Mouse (Mus musculus): ENCODE measurements around the gene Eps8. TPM values are rescaled to one million over a fixed set of nuclear protein-coding genes. Genes with fewer than 3 reads are reported as not detected.

Gene Eps8
- polyA plus RNA-seq (2015; fragmentation: Nextera tagmentation; extraction: Ambion mirVana) = 33.4 and 37.9 TPM in 2 replicates

DNA sequence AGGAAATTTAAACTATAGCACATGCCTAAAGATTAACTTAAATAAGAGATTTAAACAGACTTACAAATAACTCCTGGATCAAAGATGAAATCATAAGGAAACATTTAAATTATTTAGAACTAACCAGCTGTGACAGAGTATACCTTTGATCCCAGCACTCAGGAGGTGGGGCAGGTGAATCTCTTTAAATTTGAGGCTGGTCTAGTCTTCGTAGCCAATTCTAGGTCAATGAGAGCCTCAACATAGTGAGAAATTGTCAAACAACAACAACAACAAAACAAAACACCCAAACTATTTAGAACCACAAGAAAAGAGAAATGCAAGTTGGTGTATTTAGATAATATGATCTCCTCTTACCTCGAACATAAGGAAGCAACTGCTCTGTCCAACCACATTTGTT, at the start of gene Eps8:
TSS of gene Eps8 (minus strand) at position 101 of the 400 bp plus-strand sequence.
- Histone ChIP-seq H3K4me3 (replicated peaks; ENCODE audit: low read length) (no peak within 1 kb of the TSS), H3K4me1 (ENCODE audit: control insufficient read depth, insufficient read depth, low read length) (no peaks in the 10 kb centered on the region), H3K9me3 (replicated peaks; ENCODE audit: control insufficient read depth, low read length) (peaks cover 4% of the 10 kb centered on the region; the same call in 1 of the 2 replicates), H3K4me2 (ENCODE audit: low read depth, low read length) (no peak within 1 kb of the TSS), H3K36me3 (ENCODE audit: control insufficient read depth, insufficient read depth, low read length) (no peaks in the 10 kb centered on the region), H3K27me3 (ENCODE audit: control insufficient read depth, insufficient read depth, low read length) (no peaks in the 10 kb centered on the region), H3K9ac (ENCODE audit: low read length) (no peak within 1 kb of the TSS), H3K27ac (ENCODE audit: low read length) (no peak within 1 kb of the TSS)
- WGBS = 79% methylated on average over 2 of the region's 2 CpGs
- ATAC-seq (ENCODE audit: insufficient read depth, low FRiP score) = no peak

DNA sequence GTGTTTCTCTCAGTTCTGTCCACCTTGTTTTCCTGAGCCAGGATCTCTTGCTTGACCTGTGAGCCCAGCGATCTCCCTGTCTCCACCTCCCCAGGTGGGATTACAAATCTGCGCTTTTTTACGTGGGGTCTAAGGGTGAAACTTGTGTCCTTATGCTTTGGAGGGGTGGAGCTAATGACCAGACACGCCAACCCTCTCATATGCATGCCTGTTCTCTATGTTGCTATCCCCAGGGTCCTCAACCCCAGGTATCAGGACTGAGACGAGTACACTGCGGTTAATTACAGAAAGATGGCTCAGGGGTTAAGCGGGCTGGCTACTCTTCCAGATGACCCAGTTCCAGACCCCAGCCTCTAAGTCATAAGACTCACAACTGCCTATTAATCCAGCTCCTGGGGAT, 48.8 kb upstream of the Eps8 start:
- Histone ChIP-seq H3K9ac (ENCODE audit: low read length) (no peak overlapping the region), H3K36me3 (ENCODE audit: control insufficient read depth, insufficient read depth, low read length) (no peaks in the 10 kb centered on the region), H3K4me1 (ENCODE audit: control insufficient read depth, insufficient read depth, low read length) (peaks cover 8% of the 10 kb centered on the region; the same call in 1 of the 2 replicates), H3K9me3 (replicated peaks; ENCODE audit: control insufficient read depth, low read length) (no peaks in the 10 kb centered on the region), H3K4me2 (ENCODE audit: low read depth, low read length) (no peak overlapping the region), H3K27me3 (ENCODE audit: control insufficient read depth, insufficient read depth, low read length) (no peaks in the 10 kb centered on the region), H3K4me3 (replicated peaks; ENCODE audit: low read length) (no peak overlapping the region), H3K27ac (ENCODE audit: low read length) (no peak overlapping the region)
- no peak for ATAC-seq (ENCODE audit: insufficient read depth, low FRiP score)
- 80% methylated on average over 7 of the region's 7 CpGs for WGBS

DNA sequence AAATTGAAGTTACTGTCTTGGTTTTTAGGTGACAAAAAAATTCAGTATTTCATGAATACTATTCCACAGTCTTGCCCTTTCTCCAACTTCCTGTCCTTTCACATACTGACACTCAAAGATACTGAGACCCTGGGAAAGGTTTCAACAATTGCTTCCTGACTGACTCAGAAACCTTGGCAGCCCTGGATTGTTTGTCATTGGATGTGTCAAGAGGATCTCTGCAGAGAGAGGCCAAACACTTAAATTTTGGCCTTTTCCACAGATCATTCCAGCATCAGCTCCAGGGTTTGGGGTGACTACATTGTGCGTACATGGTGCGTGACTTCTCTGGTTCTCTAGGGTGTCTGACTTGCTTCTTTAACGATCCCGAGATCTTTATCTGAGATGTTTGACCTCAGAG, 48.2 kb upstream of the Eps8 start:
- 50% methylated on average over 4 of the region's 4 CpGs for WGBS
- no peaks in the 10 kb centered on the region for H3K27me3 ChIP-seq (ENCODE audit: control insufficient read depth, insufficient read depth, low read length)
- no peak overlapping the region for H3K4me3 ChIP-seq (replicated peaks; ENCODE audit: low read length)
- H3K27ac ChIP-seq (ENCODE audit: low read length) = no peak overlapping the region
- H3K36me3 ChIP-seq (ENCODE audit: control insufficient read depth, insufficient read depth, low read length) = no peaks in the 10 kb centered on the region
- ATAC-seq (ENCODE audit: insufficient read depth, low FRiP score) = no peak
- H3K4me1 ChIP-seq (ENCODE audit: control insufficient read depth, insufficient read depth, low read length) = peaks cover 8% of the 10 kb centered on the region; the same call in 1 of the 2 replicates
- no peaks in the 10 kb centered on the region for H3K9me3 ChIP-seq (replicated peaks; ENCODE audit: control insufficient read depth, low read length)
- no peak overlapping the region for H3K9ac ChIP-seq (ENCODE audit: low read length)
- no peak overlapping the region for H3K4me2 ChIP-seq (ENCODE audit: low read depth, low read length)

DNA sequence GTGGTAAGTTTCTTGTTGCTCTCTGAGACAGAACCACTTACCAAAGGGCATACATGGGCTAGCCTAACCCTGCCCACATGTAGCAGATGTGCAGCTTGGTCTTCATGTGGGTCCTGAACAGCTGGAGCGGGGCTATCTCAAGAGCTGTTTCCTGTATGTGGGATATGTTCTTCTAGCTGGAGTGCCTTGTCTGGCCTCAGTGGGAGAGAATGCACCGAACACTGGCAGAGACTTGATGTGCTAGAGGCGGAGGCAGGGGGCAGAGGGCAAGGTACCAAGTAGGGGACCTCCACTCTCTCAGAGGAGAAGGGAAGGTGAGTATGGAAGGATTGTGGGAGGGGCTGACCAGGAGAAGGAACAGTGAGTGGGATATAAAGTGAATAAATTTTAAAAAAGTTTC, 47.5 kb upstream of the Eps8 start:
- H3K27me3 ChIP-seq (ENCODE audit: control insufficient read depth, insufficient read depth, low read length) = no peaks in the 10 kb centered on the region
- H3K4me2 ChIP-seq (ENCODE audit: low read depth, low read length) = no peak overlapping the region
- H3K36me3 ChIP-seq (ENCODE audit: control insufficient read depth, insufficient read depth, low read length) = no peaks in the 10 kb centered on the region
- no peak overlapping the region for H3K9ac ChIP-seq (ENCODE audit: low read length)
- WGBS = 85% methylated on average over 3 of the region's 3 CpGs
- ATAC-seq (ENCODE audit: insufficient read depth, low FRiP score) = no peak
- H3K9me3 ChIP-seq (replicated peaks; ENCODE audit: control insufficient read depth, low read length) = no peaks in the 10 kb centered on the region
- peaks cover 8% of the 10 kb centered on the region; the same call in 1 of the 2 replicates for H3K4me1 ChIP-seq (ENCODE audit: control insufficient read depth, insufficient read depth, low read length)
- H3K27ac ChIP-seq (ENCODE audit: low read length) = no peak overlapping the region
- no peak overlapping the region for H3K4me3 ChIP-seq (replicated peaks; ENCODE audit: low read length)

DNA sequence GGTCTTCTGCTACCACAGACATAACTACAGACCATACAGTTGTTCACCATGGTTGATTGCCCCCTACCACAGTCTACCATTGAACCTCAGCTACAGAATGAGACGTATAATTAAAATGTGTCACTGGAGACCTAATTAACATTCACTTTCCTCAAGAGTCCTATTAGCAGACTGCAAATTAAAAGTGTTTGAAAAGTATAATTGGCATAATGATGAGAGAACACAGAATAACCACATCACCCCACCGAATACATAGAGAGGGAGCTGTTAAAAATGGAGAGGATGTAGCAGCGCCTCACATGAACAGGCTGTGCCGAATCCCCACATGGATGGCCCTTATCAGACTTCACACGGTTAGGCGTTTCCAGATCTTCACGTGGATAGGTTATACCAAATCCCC, 44.8 kb upstream of the Eps8 start:
- peaks cover 8% of the 10 kb centered on the region; the same call in 1 of the 2 replicates for H3K4me1 ChIP-seq (ENCODE audit: control insufficient read depth, insufficient read depth, low read length)

DNA sequence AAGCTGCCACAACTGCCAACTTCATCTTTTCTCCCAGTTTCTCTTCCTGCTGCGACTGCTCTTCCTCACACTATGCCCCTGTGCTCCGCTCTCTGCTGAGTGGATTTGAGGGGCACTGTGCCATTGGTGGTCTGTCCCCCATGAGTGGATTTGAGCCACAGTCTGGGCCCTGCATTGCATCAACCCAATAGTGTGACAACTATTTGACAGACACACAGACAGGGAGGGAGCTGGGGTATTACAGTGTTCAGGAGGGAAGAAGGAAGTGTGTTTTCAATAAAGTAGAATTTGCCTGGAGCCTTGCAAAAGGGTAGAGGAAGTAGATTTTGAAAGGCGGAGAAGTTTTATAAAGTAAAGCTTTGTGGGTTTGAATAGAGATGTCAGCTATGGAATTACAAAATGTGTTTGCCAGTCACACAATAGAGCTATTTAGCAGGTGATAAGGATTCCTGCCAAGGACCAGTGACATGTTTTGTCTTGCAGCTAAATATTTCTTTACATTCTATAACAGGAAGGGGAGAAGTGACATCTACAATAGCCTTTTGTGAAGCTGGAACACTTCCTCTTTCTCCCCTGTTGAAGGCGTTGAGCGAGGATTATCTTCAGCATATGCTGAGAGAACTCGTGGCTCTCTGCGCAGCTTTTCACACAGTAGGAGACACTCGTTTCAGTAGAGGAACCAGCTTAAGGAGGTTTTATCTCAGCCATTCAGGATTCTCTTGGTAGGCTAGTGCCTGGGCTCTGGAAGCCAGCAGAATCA, 41.9 kb upstream of the Eps8 start:
- Histone ChIP-seq H3K4me1 (ENCODE audit: control insufficient read depth, insufficient read depth, low read length) (no peaks in the 10 kb centered on the region), H3K4me2 (ENCODE audit: low read depth, low read length) (no peak overlapping the region), H3K9me3 (replicated peaks; ENCODE audit: control insufficient read depth, low read length) (no peaks in the 10 kb centered on the region), H3K4me3 (replicated peaks; ENCODE audit: low read length) (no peak overlapping the region), H3K27ac (ENCODE audit: low read length) (peak overlapping the region; percentile 52), H3K9ac (ENCODE audit: low read length) (no peak overlapping the region), H3K36me3 (ENCODE audit: control insufficient read depth, insufficient read depth, low read length) (no peaks in the 10 kb centered on the region), H3K27me3 (ENCODE audit: control insufficient read depth, insufficient read depth, low read length) (no peaks in the 10 kb centered on the region)
- 62% methylated on average over 8 of the region's 8 CpGs for WGBS
- ATAC-seq (ENCODE audit: insufficient read depth, low FRiP score) = peak; percentile 56; the same call in 1 of the 2 replicates

More for the DNA sequence above, 44.8 kb upstream of the Eps8 start:
- WGBS = 88% methylated on average over 7 of the region's 7 CpGs
- no peaks in the 10 kb centered on the region for H3K27me3 ChIP-seq (ENCODE audit: control insufficient read depth, insufficient read depth, low read length)
- no peak overlapping the region for H3K27ac ChIP-seq (ENCODE audit: low read length)
- no peaks in the 10 kb centered on the region for H3K36me3 ChIP-seq (ENCODE audit: control insufficient read depth, insufficient read depth, low read length)
- H3K4me3 ChIP-seq (replicated peaks; ENCODE audit: low read length) = no peak overlapping the region
- no peak for ATAC-seq (ENCODE audit: insufficient read depth, low FRiP score)
- H3K9ac ChIP-seq (ENCODE audit: low read length) = no peak overlapping the region
- no peaks in the 10 kb centered on the region for H3K9me3 ChIP-seq (replicated peaks; ENCODE audit: control insufficient read depth, low read length)
- H3K4me2 ChIP-seq (ENCODE audit: low read depth, low read length) = no peak overlapping the region

DNA sequence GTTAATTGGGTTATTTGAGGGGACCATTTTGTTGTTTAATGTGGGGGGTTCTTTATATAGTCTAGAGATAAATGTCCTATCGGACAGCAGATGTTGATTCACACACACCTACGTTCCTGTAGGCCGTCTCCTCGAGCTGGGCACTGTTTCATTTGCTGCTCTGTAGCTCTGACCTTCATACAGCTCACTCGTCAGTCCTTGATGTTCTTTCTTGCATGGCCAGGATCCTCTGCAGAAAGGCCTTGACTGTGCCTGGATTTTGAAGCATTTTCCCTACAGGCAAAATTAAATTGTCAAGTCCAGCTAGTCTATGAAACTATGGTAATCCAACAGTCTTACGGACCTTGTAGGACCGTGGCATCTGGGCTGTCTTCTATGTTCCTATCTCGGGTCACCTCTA, 40.4 kb upstream of the Eps8 start:
- no peaks in the 10 kb centered on the region for H3K36me3 ChIP-seq (ENCODE audit: control insufficient read depth, insufficient read depth, low read length)
- H3K4me2 ChIP-seq (ENCODE audit: low read depth, low read length) = no peak overlapping the region
- no peaks in the 10 kb centered on the region for H3K27me3 ChIP-seq (ENCODE audit: control insufficient read depth, insufficient read depth, low read length)
- no peak overlapping the region for H3K9ac ChIP-seq (ENCODE audit: low read length)
- no peaks in the 10 kb centered on the region for H3K9me3 ChIP-seq (replicated peaks; ENCODE audit: control insufficient read depth, low read length)
- WGBS = 91% methylated on average over 8 of the region's 8 CpGs
- no peak overlapping the region for H3K4me3 ChIP-seq (replicated peaks; ENCODE audit: low read length)
- H3K4me1 ChIP-seq (ENCODE audit: control insufficient read depth, insufficient read depth, low read length) = no peaks in the 10 kb centered on the region
- no peak overlapping the region for H3K27ac ChIP-seq (ENCODE audit: low read length)
- ATAC-seq (ENCODE audit: insufficient read depth, low FRiP score) = no peak

DNA sequence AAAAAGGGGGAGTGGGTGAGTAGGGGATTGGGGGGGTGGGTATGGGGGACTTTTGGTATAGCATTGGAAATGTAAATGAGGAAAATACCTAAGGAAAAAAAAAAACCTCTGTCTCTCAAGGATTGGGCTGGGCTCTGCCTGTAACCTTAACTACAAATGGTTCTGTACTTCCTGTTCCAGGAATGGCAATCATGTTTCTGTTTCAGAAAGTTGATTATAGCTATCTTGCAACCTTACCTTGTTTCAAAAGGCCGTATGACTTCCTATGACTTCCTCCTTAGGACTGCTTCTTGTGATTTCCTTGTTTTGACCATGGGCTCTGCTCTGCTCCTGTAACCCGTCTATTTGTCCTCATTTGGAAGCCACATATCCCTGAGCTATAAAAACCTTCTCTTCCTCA, 39.6 kb upstream of the Eps8 start:
- no peaks in the 10 kb centered on the region for H3K27me3 ChIP-seq (ENCODE audit: control insufficient read depth, insufficient read depth, low read length)
- WGBS = 71% methylated on average over 2 of the region's 2 CpGs
- H3K4me3 ChIP-seq (replicated peaks; ENCODE audit: low read length) = no peak overlapping the region
- H3K9me3 ChIP-seq (replicated peaks; ENCODE audit: control insufficient read depth, low read length) = no peaks in the 10 kb centered on the region
- no peaks in the 10 kb centered on the region for H3K4me1 ChIP-seq (ENCODE audit: control insufficient read depth, insufficient read depth, low read length)
- H3K9ac ChIP-seq (ENCODE audit: low read length) = no peak overlapping the region
- no peak overlapping the region for H3K4me2 ChIP-seq (ENCODE audit: low read depth, low read length)
- no peak overlapping the region for H3K27ac ChIP-seq (ENCODE audit: low read length)
- no peaks in the 10 kb centered on the region for H3K36me3 ChIP-seq (ENCODE audit: control insufficient read depth, insufficient read depth, low read length)
- ATAC-seq (ENCODE audit: insufficient read depth, low FRiP score) = no peak

DNA sequence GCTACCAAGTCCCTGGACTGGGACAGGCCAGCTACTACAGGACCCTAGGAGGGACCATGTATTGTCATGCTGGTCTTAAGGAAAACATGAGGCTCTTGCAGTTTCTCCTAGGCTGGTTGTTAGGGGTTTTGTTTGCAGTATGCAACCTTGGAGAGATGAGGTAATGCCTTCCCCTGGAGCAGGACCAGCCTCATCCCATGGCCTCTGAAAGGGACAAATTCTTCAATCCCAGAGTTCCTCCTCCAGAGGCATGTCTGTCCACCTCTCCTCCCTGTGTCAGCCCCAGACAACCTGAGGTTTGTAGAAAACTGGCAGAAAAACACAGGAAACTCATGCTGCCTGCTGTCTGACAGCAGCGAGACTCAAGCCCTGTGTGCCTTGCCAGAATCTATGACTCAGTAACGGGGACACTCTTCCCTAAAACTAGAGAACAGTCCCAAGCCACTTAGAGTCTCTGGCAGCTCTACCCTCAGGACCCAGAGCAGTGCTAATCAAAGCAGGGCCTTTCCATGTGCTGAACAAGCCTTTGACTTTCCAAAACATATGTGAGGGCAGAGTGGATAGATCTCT, 36.0 kb upstream of the Eps8 start:
- Histone ChIP-seq H3K27me3 (ENCODE audit: control insufficient read depth, insufficient read depth, low read length) (no peaks in the 10 kb centered on the region), H3K27ac (ENCODE audit: low read length) (no peak overlapping the region), H3K4me2 (ENCODE audit: low read depth, low read length) (no peak overlapping the region), H3K4me1 (ENCODE audit: control insufficient read depth, insufficient read depth, low read length) (no peaks in the 10 kb centered on the region), H3K9ac (ENCODE audit: low read length) (no peak overlapping the region), H3K9me3 (replicated peaks; ENCODE audit: control insufficient read depth, low read length) (no peaks in the 10 kb centered on the region), H3K36me3 (ENCODE audit: control insufficient read depth, insufficient read depth, low read length) (no peaks in the 10 kb centered on the region), H3K4me3 (replicated peaks; ENCODE audit: low read length) (no peak overlapping the region)
- WGBS = 58% methylated on average over 2 of the region's 2 CpGs
- no peak for ATAC-seq (ENCODE audit: insufficient read depth, low FRiP score)

Measured in stomach, embryonic 16.5 days (tissue).